In the genomic region with DNA sequence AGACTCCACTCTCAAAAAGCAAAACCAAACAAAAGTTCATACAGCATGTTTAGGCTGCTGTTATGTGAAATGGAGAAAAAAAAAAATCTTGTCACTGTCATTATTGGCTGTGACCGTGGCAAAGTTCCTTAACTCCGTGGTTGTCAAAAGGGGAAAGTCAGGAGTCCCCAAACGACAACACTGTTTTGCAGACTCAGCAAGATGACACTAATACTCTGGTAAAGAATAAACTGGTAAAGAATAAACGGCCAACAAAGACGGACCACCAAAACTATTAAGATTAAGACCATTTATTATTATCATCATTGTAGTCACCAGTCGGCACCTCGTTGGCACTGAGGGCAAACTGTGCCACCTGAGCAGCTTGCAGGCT, we compare ENCODE assay signal across 7 mouse cellular contexts. TPM values are rescaled to one million over a fixed set of nuclear protein-coding genes. Genes with fewer than 3 reads are reported as not detected.
DNase-seq lines count a peak whose midpoint lies in the region; ATAC-seq and TF ChIP-seq lines count a peak whose summit lies in the region.

No protein-coding gene starts in this region.

- H3K27ac ChIP-seq in lung, embryonic 16.5 days (ENCODE audit: low read length), result peak overlapping the region; percentile 80
- peak overlapping the region; percentile 77 for H3K27ac ChIP-seq in forebrain, embryonic 11.5 days (ENCODE audit: low read depth, low read length)
- peak overlapping the region; percentile 90 for H3K27ac ChIP-seq in limb, embryonic 12.5 days
- no peak overlapping the region for H3K27ac ChIP-seq in small intestine, adult 2 months (ENCODE audit: insufficient read depth, low read depth, low read length)

- peaks cover 34% of the 10 kb centered on the region for H3K4me1 ChIP-seq in lung, embryonic 16.5 days (replicated peaks; ENCODE audit: control insufficient read depth, insufficient read depth, low read length)
- peaks cover 17% of the 10 kb centered on the region for H3K4me1 ChIP-seq in forebrain, embryonic 11.5 days (replicated peaks; ENCODE audit: control insufficient read depth, insufficient read depth, low read length)
- H3K4me1 ChIP-seq in limb, embryonic 12.5 days (replicated peaks), result peaks cover 53% of the 10 kb centered on the region
- H3K4me1 ChIP-seq in small intestine, adult 2 months (ENCODE audit: control insufficient read depth, insufficient read depth, insufficient read length, low read length), result peaks cover 7% of the 10 kb centered on the region; the same call in 1 of the 2 replicates

- H3K27me3 ChIP-seq in lung, embryonic 16.5 days (ENCODE audit: control insufficient read depth, insufficient read depth, low read depth, low read length), result no peaks in the 10 kb centered on the region
- no peaks in the 10 kb centered on the region for H3K27me3 ChIP-seq in forebrain, embryonic 11.5 days (ENCODE audit: control insufficient read depth, insufficient read depth, low read length)
- H3K27me3 ChIP-seq in limb, embryonic 12.5 days, result no peaks in the 10 kb centered on the region
- no peaks in the 10 kb centered on the region for H3K27me3 ChIP-seq in small intestine, adult 2 months (ENCODE audit: control insufficient read depth, insufficient read depth, low read length)

- TF ChIP-seq POLR2A in small intestine, adult 2 months (IDR thresholded peaks at IDR 0.05; ENCODE audit: low read depth, low read length), result no peak

- peaks cover 57% of the 10 kb centered on the region for H3K36me3 ChIP-seq in lung, embryonic 16.5 days (ENCODE audit: control insufficient read depth, insufficient read depth, low read length)
- H3K36me3 ChIP-seq in forebrain, embryonic 11.5 days (ENCODE audit: control insufficient read depth, insufficient read depth, low read length), result peaks cover 33% of the 10 kb centered on the region; the same call in 1 of the 2 replicates
- H3K36me3 ChIP-seq in limb, embryonic 12.5 days, result peaks cover 86% of the 10 kb centered on the region
- H3K36me3 ChIP-seq in small intestine, adult 2 months (ENCODE audit: control insufficient read depth, insufficient read depth, low read length), result peaks cover 71% of the 10 kb centered on the region

- TF ChIP-seq CTCF in small intestine, adult 2 months (IDR thresholded peaks at IDR 0.05; ENCODE audit: extremely low read depth, insufficient read length, insufficient replicate concordance, low read depth, low read length), result no peak

- DNase-seq in lung, postnatal 36 days, result no peak
- DNase-seq in forebrain, embryonic 11.5 days (ENCODE audit: low spot score), result no peak
- no peak for DNase-seq in right cerebral cortex, adult 2 months (ENCODE audit: low spot score in 2 of 2)

- no peak for ATAC-seq in lung, embryonic 16.5 days (ENCODE audit: low read depth)
- ATAC-seq in forebrain, embryonic 11.5 days (replicated peaks; ENCODE audit: low FRiP score), result no peak
- no peak for ATAC-seq in limb, embryonic 12.5 days (ENCODE audit: insufficient number of reproducible peaks, insufficient read depth, low FRiP score, low TSS enrichment, low read depth)
- no peak for ATAC-seq in megakaryocyte-erythroid progenitor cell, adult 5-6 weeks (replicated peaks; ENCODE audit: low FRiP score, low TSS enrichment, poor library complexity, severe bottlenecking)

- H3K9ac ChIP-seq in lung, embryonic 16.5 days (ENCODE audit: low read length), result peak overlapping the region; percentile 82
- peak overlapping the region; percentile 95 for H3K9ac ChIP-seq in forebrain, embryonic 11.5 days (ENCODE audit: low read length)
- H3K9ac ChIP-seq in limb, embryonic 12.5 days (replicated peaks), result peak overlapping the region; percentile 85

- peak overlapping the region; percentile 51 for H3K4me2 ChIP-seq in lung, embryonic 16.5 days (ENCODE audit: low read depth, low read length)
- peak overlapping the region; percentile 65 for H3K4me2 ChIP-seq in forebrain, embryonic 11.5 days (ENCODE audit: low read depth, low read length, severe bottlenecking)
- H3K4me2 ChIP-seq in limb, embryonic 12.5 days, result peak overlapping the region; percentile 75

- peak overlapping the region; percentile 74 for H3K4me3 ChIP-seq in lung, embryonic 16.5 days (ENCODE audit: low read length)
- H3K4me3 ChIP-seq in forebrain, embryonic 11.5 days (ENCODE audit: low read depth, low read length), result peak overlapping the region; percentile 97
- H3K4me3 ChIP-seq in limb, embryonic 12.5 days (replicated peaks), result peak overlapping the region; percentile 66
- H3K4me3 ChIP-seq in small intestine, adult 2 months (ENCODE audit: low read depth, low read length), result peak overlapping the region; percentile 79

- H3K9me3 ChIP-seq in lung, embryonic 16.5 days (ENCODE audit: control insufficient read depth, low read length), result no peaks in the 10 kb centered on the region
- no peaks in the 10 kb centered on the region for H3K9me3 ChIP-seq in forebrain, embryonic 11.5 days (ENCODE audit: control insufficient read depth, low read length)
- no peaks in the 10 kb centered on the region for H3K9me3 ChIP-seq in limb, embryonic 12.5 days

- 1% methylated on average over 7 of the region's 7 CpGs for WGBS in lung, embryonic 16.5 days
- WGBS in forebrain, embryonic 11.5 days, result 4% methylated on average over 7 of the region's 7 CpGs
- WGBS in limb, embryonic 12.5 days, result 5% methylated on average over 7 of the region's 7 CpGs
- under 1% methylated on average over 7 of the region's 7 CpGs for WGBS in small intestine, adult 2 months

RNA-seq across cellular contexts. Expression of gene Rad23a, which starts 0.6 kb away (rescaled TPM):
- 110 and 120 TPM in 2 replicates for polyA plus RNA-seq in lung, embryonic 16.5 days (2015; fragmentation: Nextera tagmentation; extraction: Ambion mirVana)
- polyA plus RNA-seq in forebrain, embryonic 11.5 days (2014; fragmentation: Nextera tagmentation; extraction: Ambion mirVana), result 102 and 110 TPM in 2 replicates
- 104 and 109 TPM in 2 replicates for polyA plus RNA-seq in limb, embryonic 12.5 days (2016; fragmentation: Nextera tagmentation; extraction: Ambion mirVana)
- 26.4 and 47.5 TPM in 2 replicates for polyA plus RNA-seq in small intestine, adult 2 months (2012; rRNA removed)
- 94.8 and 151 TPM in 2 replicates for total RNA-seq in megakaryocyte-erythroid progenitor cell, adult 5-6 weeks (2014; fragmentation: Nextera tagmentation)
- total RNA-seq in megakaryocyte-erythroid progenitor cell, adult 5-6 weeks (2017), result 38.4 and 43.7 TPM in 2 replicates

RNA-seq across cellular contexts. Expression of gene Calr, which starts 6.9 kb away (rescaled TPM):
- polyA plus RNA-seq in lung, embryonic 16.5 days (2015; fragmentation: Nextera tagmentation; extraction: Ambion mirVana), result 980 and 996 TPM in 2 replicates
- polyA plus RNA-seq in forebrain, embryonic 11.5 days (2014; fragmentation: Nextera tagmentation; extraction: Ambion mirVana), result 722 and 731 TPM in 2 replicates
- 764 and 842 TPM in 2 replicates for polyA plus RNA-seq in limb, embryonic 12.5 days (2016; fragmentation: Nextera tagmentation; extraction: Ambion mirVana)
- 82.6 and 120 TPM in 2 replicates for polyA plus RNA-seq in small intestine, adult 2 months (2012; rRNA removed)
- total RNA-seq in megakaryocyte-erythroid progenitor cell, adult 5-6 weeks (2014; fragmentation: Nextera tagmentation), result 286 and 320 TPM in 2 replicates
- total RNA-seq in megakaryocyte-erythroid progenitor cell, adult 5-6 weeks (2017), result 1,361 and 1,527 TPM in 2 replicates

RNA-seq across cellular contexts. Expression of gene Gadd45gip1, which starts 8.5 kb away (rescaled TPM):
- 38.6 and 43.0 TPM in 2 replicates for polyA plus RNA-seq in lung, embryonic 16.5 days (2015; fragmentation: Nextera tagmentation; extraction: Ambion mirVana)
- polyA plus RNA-seq in forebrain, embryonic 11.5 days (2014; fragmentation: Nextera tagmentation; extraction: Ambion mirVana), result 41.0 and 44.3 TPM in 2 replicates
- polyA plus RNA-seq in limb, embryonic 12.5 days (2016; fragmentation: Nextera tagmentation; extraction: Ambion mirVana), result 46.5 and 48.6 TPM in 2 replicates
- polyA plus RNA-seq in small intestine, adult 2 months (2012; rRNA removed), result 50.5 and 64.1 TPM in 2 replicates
- 28.3 and 31.1 TPM in 2 replicates for total RNA-seq in megakaryocyte-erythroid progenitor cell, adult 5-6 weeks (2014; fragmentation: Nextera tagmentation)
- total RNA-seq in megakaryocyte-erythroid progenitor cell, adult 5-6 weeks (2017), result 53.1 and 61.8 TPM in 2 replicates

RNA-seq across cellular contexts. Expression of gene Farsa, which starts 16.9 kb away (rescaled TPM):
- polyA plus RNA-seq in lung, embryonic 16.5 days (2015; fragmentation: Nextera tagmentation; extraction: Ambion mirVana), result 90.1 and 93.3 TPM in 2 replicates
- polyA plus RNA-seq in forebrain, embryonic 11.5 days (2014; fragmentation: Nextera tagmentation; extraction: Ambion mirVana), result 112 and 120 TPM in 2 replicates
- polyA plus RNA-seq in limb, embryonic 12.5 days (2016; fragmentation: Nextera tagmentation; extraction: Ambion mirVana), result 109 and 114 TPM in 2 replicates
- polyA plus RNA-seq in small intestine, adult 2 months (2012; rRNA removed), result 20.2 and 29.1 TPM in 2 replicates
- total RNA-seq in megakaryocyte-erythroid progenitor cell, adult 5-6 weeks (2014; fragmentation: Nextera tagmentation), result 101 and 104 TPM in 2 replicates
- total RNA-seq in megakaryocyte-erythroid progenitor cell, adult 5-6 weeks (2017), result 151 and 153 TPM in 2 replicates

RNA-seq across cellular contexts. Expression of gene Dand5, which starts 17.2 kb away (rescaled TPM):
- 6.3 and 6.5 TPM in 2 replicates for polyA plus RNA-seq in lung, embryonic 16.5 days (2015; fragmentation: Nextera tagmentation; extraction: Ambion mirVana)
- polyA plus RNA-seq in forebrain, embryonic 11.5 days (2014; fragmentation: Nextera tagmentation; extraction: Ambion mirVana), result 5.5 and 6.4 TPM in 2 replicates
- polyA plus RNA-seq in limb, embryonic 12.5 days (2016; fragmentation: Nextera tagmentation; extraction: Ambion mirVana), result 4.1 and 5.1 TPM in 2 replicates
- polyA plus RNA-seq in small intestine, adult 2 months (2012; rRNA removed), result 0.98 and 2.1 TPM in 2 replicates
- 4.7 TPM in 2 replicates for total RNA-seq in megakaryocyte-erythroid progenitor cell, adult 5-6 weeks (2014; fragmentation: Nextera tagmentation)
- 3.5 and 3.7 TPM in 2 replicates for total RNA-seq in megakaryocyte-erythroid progenitor cell, adult 5-6 weeks (2017)
